Mouse (Mus musculus) bone marrow, adult 2 months (tissue): ENCODE data around the gene Ifna14.

Source experiments
- CTCF ChIP-seq: fragments of 200-500 bp; IDR thresholded peaks from 2 replicates; pipeline ENCODE4 v1.5.1; 2011; ENCODE audit warnings: low read length, control low read depth; ENCODE audit not compliant: control insufficient read depth, insufficient read depth
- POLR2A ChIP-seq: fragments of 200-500 bp; IDR thresholded peaks from 2 replicates; pipeline ENCODE4 v1.6.1; 2011; ENCODE audit warnings: low read depth, mild to moderate bottlenecking, control low read depth, low read length, borderline replicate concordance; ENCODE audit not compliant: control insufficient read depth

DNA sequence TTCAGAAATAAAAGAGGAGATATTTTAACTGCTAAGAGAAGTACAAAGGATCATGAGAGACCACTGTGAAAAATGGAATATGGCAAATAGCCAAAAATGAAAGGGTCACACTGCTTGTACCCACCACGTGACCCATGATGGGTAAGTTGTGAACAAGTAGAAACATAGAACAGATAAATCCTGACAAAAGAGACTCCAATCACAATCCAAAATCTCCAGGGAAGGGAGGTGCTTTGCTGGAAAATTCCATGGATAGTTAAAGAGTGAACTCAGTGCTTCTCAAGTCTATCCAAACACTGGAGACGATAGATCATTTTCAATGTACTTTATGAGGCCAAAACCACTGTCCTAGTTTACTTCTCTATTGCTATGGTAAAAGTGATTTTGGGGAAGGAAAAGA is 40.7 kb downstream of the Ifna14 start:
- TF ChIP-seq CTCF = no peak
- TF ChIP-seq POLR2A = no peak
